15 mouse cellular contexts compared by ENCODE assay signal in the genomic region with DNA sequence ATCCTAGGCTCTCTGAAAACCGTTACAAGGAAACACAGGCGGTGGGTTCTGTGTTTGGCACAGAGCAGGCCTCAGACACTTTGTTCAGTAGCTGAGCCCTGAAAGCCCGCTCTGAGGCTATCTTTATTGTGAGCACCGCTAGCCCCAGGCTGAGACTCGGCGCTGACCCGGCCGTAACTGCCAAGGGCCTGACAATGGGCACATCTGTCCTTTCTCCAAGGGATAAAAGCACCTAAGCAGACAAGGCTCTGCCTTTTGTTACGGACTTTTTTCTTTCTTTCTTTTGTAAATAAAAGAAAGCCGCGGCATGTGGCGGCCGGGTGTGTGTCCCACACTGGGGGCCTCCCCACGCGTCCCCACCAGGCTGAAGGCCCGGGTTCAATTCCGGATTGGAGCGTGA. TPM values are rescaled to one million over a fixed set of nuclear protein-coding genes. Genes with fewer than 3 reads are reported as not detected.
DNase-seq lines count a peak whose midpoint lies in the region; ATAC-seq and TF ChIP-seq lines count a peak whose summit lies in the region.
"Had no signal": no experiment of that assay in that cellular context is flagged by ENCODE, and none has a peak within 500 bp of the region (broad histone marks: within the 10 kb centered on the region; RNA-seq: fewer than 3 reads in every experiment).

No protein-coding gene starts in this region.

- ATAC-seq in hindbrain, embryonic 16.5 days = no peak
- ATAC-seq in forebrain, embryonic 11.5 days (replicated peaks; ENCODE audit: low FRiP score) = no peak
- ATAC-seq in limb, embryonic 15.5 days (ENCODE audit: insufficient number of reproducible peaks, low FRiP score, low TSS enrichment, low read depth) = no peak

- peak; percentile 75 for DNase-seq in hindbrain, embryonic 10.5 days (ENCODE audit: low spot score)
- peak; percentile 67 for DNase-seq in ZHBTc4 (ENCODE audit: low read depth, low spot score)
- peak; percentile 64 for DNase-seq in forebrain, embryonic 11.5 days (ENCODE audit: low spot score)
- no peak for DNase-seq in ovary, postnatal 14 days (ENCODE audit: low spot score)
- no peak for DNase-seq in cerebellum, postnatal 14 days
- DNase-seq in layer of hippocampus, adult 2 months (ENCODE audit: low spot score in 2 of 2) = no peak
- DNase-seq: adrenal gland, postnatal 25 days; liver, embryonic 13.5 days; spleen, adult 18-20 months had no signal

- H3K27ac ChIP-seq in hindbrain, embryonic 10.5 days = peak overlapping the region; percentile 88
- H3K27ac ChIP-seq in hindbrain, embryonic 16.5 days (ENCODE audit: low read depth, low read length) = no peak overlapping the region
- no peak overlapping the region for H3K27ac ChIP-seq in forebrain, embryonic 11.5 days (ENCODE audit: low read depth, low read length)
- H3K27ac ChIP-seq in limb, embryonic 15.5 days = no peak overlapping the region
- H3K27ac ChIP-seq in layer of hippocampus, adult 2 months = no peak overlapping the region
- H3K27ac ChIP-seq: liver, embryonic 13.5 days had no signal

- H3K9me3 ChIP-seq in hindbrain, embryonic 10.5 days = no peaks in the 10 kb centered on the region
- H3K9me3 ChIP-seq in hindbrain, embryonic 16.5 days (ENCODE audit: control insufficient read depth, low read length) = no peaks in the 10 kb centered on the region
- no peaks in the 10 kb centered on the region for H3K9me3 ChIP-seq in forebrain, embryonic 11.5 days (ENCODE audit: control insufficient read depth, low read length)
- no peaks in the 10 kb centered on the region for H3K9me3 ChIP-seq in limb, embryonic 15.5 days
- H3K9me3 ChIP-seq: liver, embryonic 13.5 days had no signal

- peaks cover 69% of the 10 kb centered on the region for H3K4me1 ChIP-seq in hindbrain, embryonic 10.5 days (replicated peaks)
- peaks cover 22% of the 10 kb centered on the region for H3K4me1 ChIP-seq in hindbrain, embryonic 16.5 days (ENCODE audit: control insufficient read depth, insufficient read depth, low read depth, low read length)
- H3K4me1 ChIP-seq in forebrain, embryonic 11.5 days (replicated peaks; ENCODE audit: control insufficient read depth, insufficient read depth, low read length) = peaks cover 14% of the 10 kb centered on the region
- H3K4me1 ChIP-seq in limb, embryonic 15.5 days = peaks cover 26% of the 10 kb centered on the region

- H3K4me3 ChIP-seq in hindbrain, embryonic 10.5 days = peak overlapping the region; percentile 68; the same call in 1 of the 2 replicates
- H3K4me3 ChIP-seq in hindbrain, embryonic 16.5 days (ENCODE audit: low read length) = no peak overlapping the region
- H3K4me3 ChIP-seq in forebrain, embryonic 11.5 days (ENCODE audit: low read depth, low read length) = no peak overlapping the region
- H3K4me3 ChIP-seq in limb, embryonic 15.5 days = peak overlapping the region; percentile 49; the same call in 1 of the 2 replicates
- H3K4me3 ChIP-seq in layer of hippocampus, adult 2 months = no peak overlapping the region

- 2% methylated on average over 18 of the region's 18 CpGs for WGBS in hindbrain, embryonic 10.5 days
- WGBS in hindbrain, embryonic 16.5 days = 7% methylated on average over 18 of the region's 18 CpGs
- WGBS in forebrain, embryonic 11.5 days = under 1% methylated on average over 18 of the region's 18 CpGs
- WGBS in limb, embryonic 15.5 days = 6% methylated on average over 18 of the region's 18 CpGs

- H3K4me2 ChIP-seq in hindbrain, embryonic 16.5 days (ENCODE audit: low read length) = no peak overlapping the region
- no peak overlapping the region for H3K4me2 ChIP-seq in forebrain, embryonic 11.5 days (ENCODE audit: low read depth, low read length, severe bottlenecking)
- H3K4me2 ChIP-seq in limb, embryonic 15.5 days = no peak overlapping the region

- TF ChIP-seq CTCF in layer of hippocampus, adult 2 months (conservative IDR thresholded peaks at IDR 0.05) = no peak

- H3K9ac ChIP-seq in hindbrain, embryonic 16.5 days (ENCODE audit: low read depth, low read length) = no peak overlapping the region
- H3K9ac ChIP-seq in forebrain, embryonic 11.5 days (ENCODE audit: low read length) = no peak overlapping the region
- H3K9ac ChIP-seq in limb, embryonic 15.5 days = no peak overlapping the region
- H3K9ac ChIP-seq: liver, embryonic 13.5 days had no signal

- H3K36me3 ChIP-seq in hindbrain, embryonic 10.5 days = no peaks in the 10 kb centered on the region
- no peaks in the 10 kb centered on the region for H3K36me3 ChIP-seq in hindbrain, embryonic 16.5 days (ENCODE audit: control insufficient read depth, insufficient read depth, low read length)
- no peaks in the 10 kb centered on the region for H3K36me3 ChIP-seq in forebrain, embryonic 11.5 days (ENCODE audit: control insufficient read depth, insufficient read depth, low read length)
- no peaks in the 10 kb centered on the region for H3K36me3 ChIP-seq in limb, embryonic 15.5 days
- H3K36me3 ChIP-seq: liver, embryonic 13.5 days had no signal

- H3K27me3 ChIP-seq in hindbrain, embryonic 10.5 days (ENCODE audit: insufficient read depth, poor library complexity, severe bottlenecking) = peaks cover 100% of the 10 kb centered on the region
- H3K27me3 ChIP-seq in hindbrain, embryonic 16.5 days (replicated peaks; ENCODE audit: control insufficient read depth, insufficient read depth, low read length) = peaks cover 54% of the 10 kb centered on the region
- peaks cover 95% of the 10 kb centered on the region for H3K27me3 ChIP-seq in forebrain, embryonic 11.5 days (ENCODE audit: control insufficient read depth, insufficient read depth, low read length)
- peaks cover 98% of the 10 kb centered on the region for H3K27me3 ChIP-seq in limb, embryonic 15.5 days

RNA-seq across cellular contexts. Expression of gene Onecut1, which starts 1.3 kb away (rescaled TPM):
- 10.8 and 12.2 TPM in 2 replicates for polyA plus RNA-seq in hindbrain, embryonic 10.5 days (2016; fragmentation: Nextera tagmentation; extraction: Ambion mirVana)
- 3.4 and 4.6 TPM in 2 replicates for polyA plus RNA-seq in hindbrain, embryonic 16.5 days (2015; fragmentation: Nextera tagmentation; extraction: Ambion mirVana)
- polyA plus RNA-seq in forebrain, embryonic 11.5 days (2014; fragmentation: Nextera tagmentation; extraction: Ambion mirVana) = 2.5 and 2.6 TPM in 2 replicates
- 0.04 TPM in 1 of 2 replicates, not detected in the other for polyA plus RNA-seq in limb, embryonic 15.5 days (2015; fragmentation: Nextera tagmentation; extraction: Ambion mirVana)
- total RNA-seq in layer of hippocampus, adult 2 months (2021) = 1 to 10 TPM in 1 of 2 experiments, under 1 TPM in 1; 0.92 to 1.3 TPM
- total RNA-seq: adrenal gland, postnatal 25 days; CH12.LX; common myeloid progenitor, adult 5-6 weeks; gastrocnemius, adult 8-10 months had no signal
- polyA plus RNA-seq: urinary bladder, adult 2 months had no signal

Comparison
In these comparisons a context has a peak if more than half of its experiments do, and no peak if none do; other contexts are left out.
1. H3K4me3 ChIP-seq: peak in hindbrain, embryonic 10.5 days (single experiment) and limb, embryonic 15.5 days (single experiment); none in hindbrain, embryonic 16.5 days (single experiment), forebrain, embryonic 11.5 days (single experiment) and layer of hippocampus, adult 2 months (single experiment).
2. DNase-seq: peak in hindbrain, embryonic 10.5 days (single experiment), ZHBTc4 (single experiment) and forebrain, embryonic 11.5 days (single experiment); none in ovary, postnatal 14 days (single experiment), cerebellum, postnatal 14 days (0 of 2) and layer of hippocampus, adult 2 months (0 of 2).